Mouse (Mus musculus) B cell, adult 62 days (primary cell): ENCODE results near the gene Tmprss4. TPM values are rescaled to one million over a fixed set of nuclear protein-coding genes. Genes with fewer than 3 reads are reported as not detected.

Source experiments
- total RNA-seq: library from RNA; stranded (reverse); gene quantifications from 4 replicates; pipeline ENCODE4 v1.2.4, GENCODE M21; 2023

Tmprss4 gene
- total RNA-seq = not detected in 4 replicates

GRCm38 (mm10) chr9:45203797-45204410, at the start of gene Tmprss4:
TSS of gene Tmprss4 (minus strand) at chr9:45204092.

DNA sequence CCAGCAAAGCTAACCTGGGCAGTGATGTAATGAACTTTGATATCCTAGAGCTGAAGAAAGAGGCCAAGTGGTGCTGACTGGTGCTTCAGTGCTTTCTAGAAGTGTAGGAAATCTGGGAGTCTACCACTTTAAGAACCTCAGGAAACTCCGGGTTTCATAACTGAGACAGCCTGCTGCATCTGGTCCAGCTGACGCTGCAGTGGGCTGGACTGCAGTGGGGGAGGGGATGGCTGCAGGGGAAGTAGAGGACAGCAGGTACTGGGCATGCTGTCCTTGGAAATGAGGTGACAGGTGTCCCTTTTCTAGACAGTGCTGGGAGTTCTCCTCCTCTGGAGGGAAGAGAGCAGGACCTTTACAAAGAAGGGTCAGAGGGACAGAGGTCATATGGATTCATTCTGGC, 22.1 kb downstream of the Tmprss4 start, which contains the start of gene BC049352:
BC049352 (plus strand) TSS at position 238 of the 400 bp plus-strand sequence.

DNA sequence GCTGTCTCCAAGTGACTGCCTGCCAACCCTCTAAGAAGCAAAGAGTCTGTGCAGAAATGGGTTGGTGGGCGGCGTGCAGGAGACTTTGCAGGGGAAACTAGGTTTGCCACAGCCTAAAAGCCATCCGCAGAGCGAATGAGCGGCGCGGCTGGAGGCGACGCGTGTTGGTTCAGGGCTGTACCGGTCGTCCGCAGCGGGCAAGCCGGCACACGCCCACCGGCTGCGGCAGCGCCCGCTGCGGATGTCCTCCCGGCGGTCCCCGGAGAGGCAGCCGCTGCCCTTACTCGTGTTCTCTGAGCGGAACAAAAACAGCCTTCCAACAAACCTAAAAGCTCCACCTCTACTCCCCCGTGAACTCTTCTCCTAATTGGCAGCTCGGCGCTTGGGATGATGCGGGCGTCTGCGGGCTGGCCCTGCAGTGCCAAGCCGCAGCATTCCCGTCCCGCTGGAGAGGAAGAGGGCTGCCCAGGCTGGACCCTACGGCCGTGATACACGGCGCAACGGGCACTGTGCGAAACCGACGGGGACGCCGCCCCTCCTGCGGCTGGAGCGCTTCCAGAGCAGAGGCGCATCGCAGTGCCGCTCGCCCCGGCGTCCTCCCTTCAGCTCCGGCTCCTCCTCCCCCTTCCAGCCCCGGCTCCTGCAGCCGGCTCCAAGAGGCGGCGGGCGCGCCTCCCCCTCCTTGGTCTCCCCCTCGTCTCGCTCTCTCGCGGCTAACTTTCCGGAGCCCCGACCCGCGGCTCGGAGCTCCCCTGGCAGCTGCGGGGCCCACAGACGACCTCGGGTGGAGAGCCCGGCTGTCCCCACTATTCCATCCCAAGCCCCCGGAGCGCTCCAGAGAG, 65.5 kb downstream of the Tmprss4 start, which contains the start of gene Scn4b:
Scn4b (plus strand) TSS at position 205 of the 842 bp plus-strand sequence.

Other genes starting within 250 kb of the Tmprss4 start
- gene Ube4a, start 238.5 kb downstream of the Tmprss4 start, total RNA-seq = 76.8 to 101 TPM (median 82.4 TPM) in 4 replicates
- 1.2 to 2.6 TPM (median 2.0 TPM) in 4 replicates for gene Cd3g, start 223.7 kb downstream of the Tmprss4 start, total RNA-seq
- gene Cd3d, start 222.3 kb downstream of the Tmprss4 start, total RNA-seq = 1.2 to 3.9 TPM (median 1.8 TPM) in 4 replicates
- gene Cd3e, start 194.5 kb downstream of the Tmprss4 start, total RNA-seq = 3.2 to 4.5 TPM (median 3.7 TPM) in 4 replicates
- gene Mpzl2, start 164.3 kb downstream of the Tmprss4 start, total RNA-seq = 0.52 to 1.4 TPM (median 0.77 TPM) in 4 replicates
- 5.4 to 12.4 TPM (median 7.1 TPM) in 4 replicates for gene Mpzl3, start 148.9 kb downstream of the Tmprss4 start, total RNA-seq
- gene Jaml, start 124.9 kb downstream of the Tmprss4 start, total RNA-seq = 15.3 to 28.6 TPM (median 19.5 TPM) in 4 replicates
- gene Scn2b, start 86.3 kb downstream of the Tmprss4 start, total RNA-seq = 0.48 to 0.75 TPM (median 0.55 TPM) in 4 replicates
- gene Scn4b, start 65.7 kb downstream of the Tmprss4 start, total RNA-seq = 0.33 to 0.63 TPM (median 0.43 TPM) in 4 replicates
- gene BC049352, start 22.1 kb downstream of the Tmprss4 start, total RNA-seq = 0.46 to 0.58 TPM in 2 of 4 replicates, not detected in the others
- gene Il10ra, start 65.1 kb upstream of the Tmprss4 start, total RNA-seq = 147 to 156 TPM (median 155 TPM) in 4 replicates
- 0.24 to 0.56 TPM (median 0.40 TPM) in 4 replicates for gene Tmprss13, start 115.0 kb upstream of the Tmprss4 start, total RNA-seq
- not detected in 4 replicates for gene Fxyd6, start 166.1 kb upstream of the Tmprss4 start, total RNA-seq
- not detected in 4 replicates for gene Fxyd2, start 195.6 kb upstream of the Tmprss4 start, total RNA-seq
- not detected in 4 replicates for gene Dscaml1, start 222.5 kb upstream of the Tmprss4 start, total RNA-seq